Mouse (Mus musculus): ENCODE results near the gene 4930523C07Rik. TPM values are rescaled to one million over a fixed set of nuclear protein-coding genes. Genes with fewer than 3 reads are reported as not detected.

Gene 4930523C07Rik
- polyA plus RNA-seq, 3 experiments from 2014 or later: 146 to 245 (median 156) TPM

DNA sequence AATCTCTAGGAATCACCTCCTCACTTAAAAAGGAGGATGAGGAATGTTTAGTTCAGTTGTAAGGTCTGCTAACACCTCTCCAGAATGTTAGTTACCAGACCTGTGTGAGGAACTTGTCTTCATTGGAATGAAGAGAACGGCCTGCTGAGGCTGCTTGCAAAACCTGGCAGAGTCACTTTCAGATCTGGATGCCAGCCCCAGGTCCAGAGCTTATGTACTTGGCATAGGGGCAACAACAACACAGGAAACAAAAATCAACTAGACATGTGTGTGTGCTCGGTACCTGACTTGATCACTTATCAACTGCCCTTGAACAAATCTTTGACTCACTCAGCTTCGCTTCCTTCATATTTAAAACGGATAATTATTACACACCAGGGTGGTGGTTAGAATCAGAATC is 2.6 kb downstream of the 4930523C07Rik start:
- peak; percentile 2 for ATAC-seq

DNA sequence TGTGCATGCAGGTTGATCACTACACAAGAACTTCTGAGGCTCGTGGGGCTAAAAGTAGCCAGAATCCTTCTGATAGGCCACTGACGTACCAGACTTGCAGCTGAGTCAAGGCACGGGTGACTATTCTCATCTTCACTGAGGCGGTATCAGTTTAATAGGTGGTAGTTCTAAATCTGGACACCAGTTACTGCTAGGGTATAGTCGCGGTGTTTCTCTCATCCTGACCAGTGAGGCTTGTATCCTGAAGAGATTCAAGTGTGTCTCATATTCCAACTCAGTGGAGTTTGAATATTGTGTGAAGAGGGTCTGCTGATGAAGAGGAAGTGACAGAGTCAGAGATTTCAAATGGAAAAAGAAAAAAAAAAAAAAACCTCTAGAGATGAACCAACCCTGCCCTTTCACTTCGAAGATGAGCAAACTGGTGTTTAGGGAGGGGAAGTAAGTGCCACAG is 3.3 kb downstream of the 4930523C07Rik start:
- peak; percentile 15 for ATAC-seq

DNA sequence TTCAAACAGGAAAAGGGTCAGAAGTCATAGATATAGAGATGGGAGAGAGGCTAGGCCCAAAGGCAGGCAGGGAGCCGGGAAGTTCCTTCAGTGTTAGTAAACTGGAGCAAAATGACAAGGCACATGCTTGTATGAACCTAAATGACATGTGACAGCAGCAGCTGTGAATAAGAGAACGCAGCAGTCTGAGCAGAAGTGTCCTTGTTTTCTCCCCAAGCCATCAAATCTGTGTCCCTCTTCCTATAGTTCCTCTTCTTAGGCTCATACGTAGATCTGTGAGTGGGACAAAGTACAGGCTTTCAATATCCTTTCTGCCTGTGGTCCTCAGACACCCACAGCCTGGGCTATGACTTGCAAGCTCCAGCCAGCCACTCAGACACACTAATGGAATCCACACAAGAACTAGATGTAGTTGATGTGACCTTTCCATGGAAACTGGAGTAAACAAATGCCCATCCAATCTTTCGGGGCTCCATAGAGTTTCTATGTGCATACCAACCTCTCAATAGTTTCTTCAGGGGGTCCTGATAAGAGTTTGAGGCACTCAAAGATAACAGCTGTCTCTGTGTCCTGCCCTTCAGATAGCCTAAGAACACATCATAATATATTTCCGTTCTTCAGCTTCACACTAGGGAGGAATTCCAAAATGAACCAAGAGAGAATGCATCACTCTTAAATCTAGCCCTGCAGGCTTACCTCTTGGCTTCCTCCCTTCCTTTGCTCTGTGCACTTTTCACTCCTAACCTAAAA is 5.1 kb downstream of the 4930523C07Rik start:
- ATAC-seq: no peak

DNA sequence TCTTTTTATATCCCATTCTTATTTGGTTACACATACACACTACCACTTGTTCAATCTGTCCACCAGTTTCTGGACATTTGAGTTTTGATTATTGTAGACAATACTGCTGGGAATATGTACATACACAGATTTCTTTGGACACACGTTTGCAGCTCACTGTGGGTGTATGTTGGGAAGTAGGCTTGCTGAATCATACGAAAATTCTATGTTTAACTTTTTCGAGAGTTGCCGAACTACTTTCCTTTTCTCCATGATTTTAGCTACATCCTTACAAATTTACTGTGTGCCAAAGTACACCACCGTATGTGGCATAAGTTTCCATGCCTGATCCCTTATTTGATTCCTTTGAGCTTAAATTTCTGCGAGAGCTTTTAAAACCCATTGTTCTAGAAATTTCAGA is 6.7 kb downstream of the 4930523C07Rik start:
- no peak for ATAC-seq

DNA sequence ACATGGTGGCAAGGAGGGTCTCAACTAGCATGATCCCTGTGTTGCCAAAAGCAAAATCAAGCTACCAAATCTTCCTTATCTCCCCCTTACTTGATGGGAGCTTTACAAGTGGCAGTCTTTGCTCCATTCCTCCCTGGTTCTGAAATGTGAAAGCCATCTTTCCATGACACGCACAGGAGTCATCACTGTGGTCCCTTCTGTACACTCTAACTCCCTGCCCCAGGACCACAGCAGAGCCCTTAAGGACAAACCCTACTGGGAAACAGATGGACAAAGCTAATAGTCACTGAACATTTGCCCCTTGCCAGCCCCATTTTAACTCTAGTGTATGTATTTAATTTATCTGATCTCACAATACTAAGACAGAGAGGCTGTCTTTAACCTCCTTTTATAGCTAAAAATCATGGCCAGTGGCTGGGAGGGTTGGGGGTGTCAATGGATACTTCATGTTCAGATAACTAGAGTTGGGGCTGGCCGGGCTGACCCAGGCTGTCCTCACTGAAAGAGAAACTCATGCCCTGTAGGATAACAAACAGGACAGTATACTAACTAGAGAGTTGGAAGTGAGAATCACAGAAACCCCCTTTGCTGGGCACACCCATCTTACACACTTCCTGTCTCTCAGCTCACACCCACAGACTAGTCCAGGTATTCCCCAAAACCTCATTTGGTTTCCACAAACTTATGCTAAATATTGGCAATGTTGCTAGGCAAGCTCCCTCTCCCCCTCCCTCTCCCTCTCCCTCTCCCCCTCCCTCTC is 8.6 kb downstream of the 4930523C07Rik start:
- ATAC-seq: peak; percentile 78

DNA sequence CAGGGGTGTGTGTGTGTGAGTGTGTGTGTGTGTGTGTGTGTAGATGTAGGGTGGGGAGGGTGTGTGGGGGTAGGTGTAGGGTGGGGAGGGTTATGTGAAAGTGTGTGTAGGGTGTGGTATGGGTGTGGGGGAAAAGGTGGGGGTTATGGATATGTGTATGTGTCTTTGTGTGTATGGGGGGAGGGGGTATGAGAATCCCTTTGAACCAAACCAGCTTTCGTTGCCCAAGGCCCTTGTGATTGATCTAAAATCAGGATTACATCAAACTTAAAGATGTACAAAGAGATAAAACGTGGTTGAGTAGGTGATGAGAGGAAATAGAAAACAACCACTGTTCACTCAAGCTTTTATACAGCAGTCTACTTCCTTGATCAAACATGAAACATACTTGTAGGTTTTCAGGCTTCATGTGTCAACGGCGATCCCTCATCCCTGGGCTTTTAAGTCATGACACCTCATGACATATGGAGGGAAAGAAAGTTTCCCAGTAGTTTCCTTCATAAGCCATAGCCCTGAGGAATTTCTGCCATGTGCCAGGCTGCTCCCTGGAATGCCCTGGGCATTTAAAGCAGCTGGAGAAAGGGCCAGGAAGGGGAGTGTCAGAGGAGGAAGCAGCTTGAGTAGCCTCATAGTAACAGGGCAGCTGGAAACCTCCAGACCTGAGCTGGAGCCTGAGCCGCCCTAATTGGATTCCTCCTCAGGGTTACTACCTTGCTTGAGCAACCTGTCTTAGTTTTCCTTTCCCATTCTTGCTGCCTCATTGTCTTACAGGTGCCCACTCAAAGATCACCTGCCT is 9.5 kb downstream of the 4930523C07Rik start:
- ATAC-seq: peak; percentile 61

DNA sequence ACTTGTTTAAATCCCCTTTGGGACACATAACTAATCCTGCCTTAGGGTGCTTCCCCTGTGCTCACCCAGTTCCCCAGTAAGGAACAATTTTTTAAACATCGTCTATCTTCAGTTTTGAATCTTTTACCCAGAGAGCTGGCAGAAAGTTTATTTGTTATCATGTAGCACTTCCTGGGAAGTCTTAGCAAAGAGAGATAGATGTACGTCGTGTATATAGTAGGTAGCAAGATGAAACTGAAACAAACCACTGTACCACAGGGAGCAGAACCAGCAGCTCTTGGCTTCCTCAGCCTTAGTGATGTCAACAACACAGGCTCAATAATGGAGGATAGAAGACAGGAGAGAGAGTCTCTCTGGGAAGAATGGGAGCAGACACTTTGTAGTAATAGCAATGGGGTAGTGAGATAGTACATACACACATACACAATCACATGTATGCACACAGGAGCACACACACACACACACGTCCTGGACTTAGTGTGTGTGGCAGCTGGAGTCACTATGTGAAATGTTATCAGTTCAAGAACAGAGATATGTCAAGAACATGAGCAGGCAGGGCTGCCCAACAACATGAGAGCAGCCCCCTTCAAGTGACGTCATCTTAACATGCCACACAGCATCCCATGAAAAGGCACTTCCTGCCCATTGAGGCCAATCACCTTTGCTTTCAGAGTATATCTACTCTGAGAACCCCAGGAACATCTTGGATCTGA is 10.3 kb downstream of the 4930523C07Rik start:
- peak; percentile 64 for ATAC-seq

DNA sequence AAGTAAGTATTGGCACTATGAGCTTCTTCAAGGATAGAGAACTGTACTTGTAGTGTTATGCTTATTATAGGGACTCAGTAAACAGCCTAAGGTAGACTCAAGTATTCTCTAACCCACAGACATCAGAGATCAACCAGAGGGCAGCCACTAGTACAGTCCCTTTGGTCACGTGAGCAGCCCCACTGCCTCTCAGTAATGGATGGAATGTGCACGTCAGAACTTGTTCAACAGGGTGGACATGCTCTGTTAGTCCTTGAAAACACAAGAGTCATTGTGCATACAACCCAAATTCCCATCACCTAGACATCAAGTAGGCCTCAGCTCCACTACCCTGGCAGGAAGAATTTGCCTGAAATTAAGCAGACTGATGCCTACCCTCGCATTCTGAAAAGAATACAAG is 13.5 kb downstream of the 4930523C07Rik start:
- no peak for ATAC-seq

DNA sequence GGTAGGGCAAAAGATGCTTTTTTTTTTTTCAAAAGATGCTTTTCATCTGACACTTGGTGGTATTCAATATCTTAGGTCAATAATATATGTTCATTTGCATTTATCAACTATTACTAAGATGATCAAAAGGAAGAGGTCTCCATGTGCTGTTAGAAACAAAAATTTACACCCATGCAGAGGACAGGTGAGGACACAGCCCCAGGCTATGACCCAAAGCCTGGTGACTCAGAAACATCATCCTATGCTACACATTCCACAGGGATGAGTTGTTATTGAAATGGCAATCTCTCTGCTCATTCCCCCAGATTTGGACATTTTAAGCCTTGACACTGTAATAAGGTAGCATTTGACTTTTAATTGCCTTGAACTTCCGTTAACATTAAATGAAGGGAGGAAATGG is 15.7 kb downstream of the 4930523C07Rik start:
- no peak for ATAC-seq

DNA sequence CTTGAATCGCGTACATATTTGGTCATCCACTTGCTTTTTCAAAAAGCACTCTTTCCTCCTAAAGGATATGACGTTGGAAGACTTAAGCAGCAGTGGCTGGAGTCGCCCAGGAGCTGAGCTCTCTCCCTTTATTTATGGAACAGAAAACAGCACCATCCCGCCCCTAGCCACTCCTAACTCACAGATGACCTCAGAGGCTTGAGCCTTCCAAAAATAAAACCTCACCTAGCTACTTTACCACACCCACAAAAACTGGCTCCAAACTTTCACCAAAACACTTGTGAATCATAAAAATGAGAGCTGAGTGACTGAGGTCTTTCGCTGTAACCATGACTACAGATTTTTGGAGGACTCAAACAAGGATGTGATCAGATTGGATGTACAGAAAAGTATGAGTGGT is 16.4 kb downstream of the 4930523C07Rik start:
- ATAC-seq: no peak

DNA sequence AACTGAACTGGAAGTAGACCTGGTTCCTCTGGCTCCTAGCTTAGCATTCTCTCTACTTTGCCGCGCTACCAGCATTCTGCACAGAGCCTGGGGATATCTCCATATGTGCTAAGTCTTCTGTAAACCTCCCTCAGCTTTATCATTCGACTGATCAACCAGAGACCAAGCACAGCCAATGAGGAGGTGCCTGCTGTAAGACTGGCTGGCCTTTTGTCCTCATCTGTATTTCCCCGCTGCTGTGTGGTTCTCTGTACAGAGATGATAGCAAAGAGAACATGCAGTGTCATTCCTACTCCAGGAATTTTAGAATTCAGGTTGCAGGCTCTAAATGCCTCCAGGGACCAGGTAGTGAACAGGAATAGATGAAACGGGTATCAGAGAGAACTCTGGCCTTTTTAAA is 17.1 kb downstream of the 4930523C07Rik start:
- peak; percentile 35 for ATAC-seq

DNA sequence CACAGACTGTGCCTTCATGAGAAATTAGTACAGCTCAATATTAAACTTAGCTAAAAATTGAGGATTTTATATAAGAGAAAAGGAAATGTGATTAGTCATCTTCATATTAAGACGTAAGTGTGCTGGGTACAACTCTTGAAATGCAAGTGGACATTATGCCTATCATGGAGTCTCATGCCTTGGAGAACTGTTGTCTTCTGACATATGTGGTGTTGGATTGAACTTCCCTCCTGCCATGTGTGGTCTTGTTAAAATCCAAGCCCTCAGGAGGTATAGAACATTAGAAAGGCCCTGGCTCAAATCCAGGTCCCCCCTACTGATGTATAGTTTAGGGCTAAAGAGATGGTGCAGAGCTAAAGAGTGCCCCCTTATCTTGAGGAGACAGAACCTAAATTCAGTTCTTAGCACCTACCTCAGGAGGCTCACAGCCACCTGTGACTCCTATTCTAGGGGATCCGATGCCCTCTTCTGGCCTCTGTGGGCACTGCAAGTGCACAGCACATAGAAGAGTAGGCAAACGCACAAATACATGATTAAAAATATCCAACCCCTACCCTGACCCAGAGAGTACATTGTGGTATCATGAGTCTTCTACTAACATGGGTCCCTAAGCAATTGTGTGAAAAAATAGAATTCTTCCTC is 17.7 kb downstream of the 4930523C07Rik start:
- peak; percentile 49 for ATAC-seq

DNA sequence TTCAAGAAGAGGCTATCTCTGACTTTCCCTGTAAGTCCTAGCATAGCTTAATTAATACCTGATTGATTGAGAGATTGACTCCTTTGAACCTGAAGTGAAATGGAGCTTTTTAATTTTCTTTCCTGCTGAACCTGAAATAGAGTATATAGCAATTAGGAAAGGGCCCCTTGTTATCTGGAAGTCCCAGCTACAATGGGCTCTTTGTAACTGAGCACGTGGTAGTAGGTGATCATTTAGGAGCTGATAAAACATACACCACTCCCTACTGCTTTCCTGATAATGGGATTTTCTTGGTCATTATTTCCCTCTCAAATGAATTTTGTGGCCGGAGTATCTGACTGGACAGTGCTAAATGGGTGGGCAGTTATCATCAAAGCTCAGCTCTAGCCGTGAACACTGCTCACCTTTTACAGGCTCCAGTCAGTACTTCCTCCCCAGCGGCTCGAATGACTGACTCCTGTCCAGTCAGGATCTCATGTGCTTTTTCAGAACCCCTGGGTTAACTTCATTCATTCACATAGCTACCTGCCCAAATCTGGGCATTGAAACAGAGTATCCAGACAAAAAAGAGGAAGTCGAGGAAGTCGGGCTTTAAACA is 20.5 kb downstream of the 4930523C07Rik start:
- no peak for ATAC-seq

DNA sequence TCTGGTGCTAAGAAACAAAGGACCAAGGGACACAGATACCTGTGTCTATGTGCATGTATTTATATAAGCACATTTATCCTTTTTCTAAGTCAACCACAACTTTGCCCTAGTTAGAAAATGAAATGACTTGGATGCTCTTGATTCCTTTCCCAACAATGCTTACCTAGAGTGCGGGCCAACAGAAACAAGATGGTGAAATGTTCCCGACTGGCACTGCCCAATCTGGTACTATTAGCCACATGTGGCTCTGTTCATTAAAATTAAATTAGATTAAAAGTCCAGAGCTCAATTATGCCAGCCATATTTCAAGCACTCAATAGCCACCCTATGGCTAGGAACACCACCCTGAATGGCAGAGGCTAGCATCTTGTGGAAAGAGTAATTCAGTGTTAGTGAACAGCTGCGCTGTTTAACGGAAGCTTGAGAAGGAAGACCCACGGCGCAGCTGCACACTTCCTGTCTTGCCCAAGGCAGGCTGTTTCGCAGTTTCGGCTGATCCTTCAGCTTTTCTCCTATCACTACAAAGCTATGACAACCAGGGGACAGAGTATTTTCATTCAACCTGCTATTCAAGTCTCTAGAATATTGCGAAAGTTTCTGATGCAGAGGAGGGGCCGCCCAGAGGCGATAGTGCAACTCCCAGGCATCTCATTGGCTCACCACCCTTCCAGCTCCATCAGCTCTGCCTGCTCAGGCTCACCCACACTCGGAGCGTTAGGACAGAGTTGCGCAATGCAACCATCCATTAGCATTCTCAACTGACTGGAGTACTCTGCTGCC is 34.9 kb downstream of the 4930523C07Rik start:
- peak; percentile 62 for ATAC-seq

DNA sequence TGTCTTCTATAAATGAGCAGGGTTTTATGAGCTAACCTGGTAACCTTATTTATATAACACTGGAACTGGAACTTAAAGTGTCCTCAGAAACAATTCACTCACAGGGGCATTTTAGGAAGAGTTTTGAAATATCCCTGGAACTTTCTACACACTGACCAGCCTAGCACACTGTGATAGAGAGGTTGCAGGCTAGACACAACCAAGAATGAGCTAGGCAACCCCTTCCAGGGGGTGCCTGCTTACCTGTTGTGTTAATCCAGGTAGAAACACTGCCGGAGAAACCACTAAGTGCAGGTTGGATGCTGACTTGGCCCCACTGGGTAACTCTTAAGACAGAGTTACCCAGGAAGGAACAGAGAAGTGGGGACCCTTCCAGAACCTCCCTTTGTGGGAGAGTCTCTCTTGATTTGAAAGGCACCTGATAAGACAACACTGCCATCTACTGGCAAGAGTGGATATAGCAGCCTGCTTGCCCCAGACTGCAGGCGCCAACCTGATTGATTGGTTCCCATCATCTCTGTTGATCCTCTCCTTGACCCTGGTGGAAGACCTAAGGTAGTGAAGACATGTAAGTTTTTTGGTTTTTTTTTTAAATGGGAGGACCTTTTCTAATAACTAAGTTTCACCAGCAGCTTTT is 36.7 kb downstream of the 4930523C07Rik start:
- peak; percentile 62 for ATAC-seq

DNA sequence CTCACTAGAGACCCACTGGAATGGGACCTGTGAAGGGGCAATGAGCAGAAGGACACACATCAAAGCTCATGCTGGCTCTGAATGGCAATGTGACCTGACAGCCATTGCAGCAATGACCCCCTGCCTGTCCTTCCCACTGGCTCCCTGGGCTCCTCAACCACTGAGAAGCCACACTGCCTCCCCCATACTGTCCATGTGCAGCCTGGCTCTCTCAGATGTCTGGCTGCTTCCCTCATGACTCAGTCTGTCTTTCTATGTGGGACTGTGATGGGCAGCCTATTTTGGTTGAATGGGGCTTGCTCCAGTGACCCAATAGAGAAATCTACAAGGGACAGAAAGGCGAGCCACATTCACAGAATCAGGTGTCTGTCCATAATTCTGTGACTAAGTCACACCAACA is 38.5 kb downstream of the 4930523C07Rik start:
- ATAC-seq: no peak

DNA sequence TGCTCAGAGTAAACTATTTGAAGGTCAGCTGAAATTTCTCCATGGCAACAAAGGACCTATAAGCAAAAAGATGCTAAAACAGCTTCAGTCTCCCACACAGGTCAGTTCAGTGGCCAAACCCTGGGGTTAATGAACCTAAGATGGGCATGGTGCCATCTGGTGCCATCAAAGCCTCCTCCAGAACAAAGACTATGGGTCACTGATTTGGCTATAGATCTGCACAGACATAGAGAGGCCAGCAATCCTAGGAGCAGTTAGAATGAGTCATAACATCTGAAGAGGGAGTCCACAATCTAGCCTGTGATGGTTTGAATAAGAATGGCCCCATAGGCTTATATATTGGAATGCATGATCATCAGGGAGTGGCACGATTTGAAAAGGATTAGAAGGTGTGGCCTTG is 40.1 kb downstream of the 4930523C07Rik start:
- no peak for ATAC-seq

DNA sequence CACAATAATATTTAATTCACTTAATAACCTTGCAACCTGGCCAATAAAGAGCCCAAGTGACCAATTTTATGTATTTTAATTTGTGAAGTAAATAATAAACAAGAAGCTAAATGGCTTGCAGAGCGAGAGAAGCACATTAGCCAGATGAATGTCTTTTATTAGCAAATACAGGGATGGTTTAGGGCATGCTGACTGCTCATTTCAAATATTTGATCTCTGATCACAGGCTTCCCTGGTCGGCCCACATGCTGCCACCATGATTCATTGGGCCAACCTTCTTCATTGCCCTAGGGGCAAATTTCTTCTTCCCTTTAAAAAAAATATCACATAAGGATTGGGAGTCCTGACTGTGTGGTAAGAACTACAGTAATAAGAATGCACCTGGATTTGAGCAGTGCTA is 42.5 kb downstream of the 4930523C07Rik start:
- no peak for ATAC-seq

DNA sequence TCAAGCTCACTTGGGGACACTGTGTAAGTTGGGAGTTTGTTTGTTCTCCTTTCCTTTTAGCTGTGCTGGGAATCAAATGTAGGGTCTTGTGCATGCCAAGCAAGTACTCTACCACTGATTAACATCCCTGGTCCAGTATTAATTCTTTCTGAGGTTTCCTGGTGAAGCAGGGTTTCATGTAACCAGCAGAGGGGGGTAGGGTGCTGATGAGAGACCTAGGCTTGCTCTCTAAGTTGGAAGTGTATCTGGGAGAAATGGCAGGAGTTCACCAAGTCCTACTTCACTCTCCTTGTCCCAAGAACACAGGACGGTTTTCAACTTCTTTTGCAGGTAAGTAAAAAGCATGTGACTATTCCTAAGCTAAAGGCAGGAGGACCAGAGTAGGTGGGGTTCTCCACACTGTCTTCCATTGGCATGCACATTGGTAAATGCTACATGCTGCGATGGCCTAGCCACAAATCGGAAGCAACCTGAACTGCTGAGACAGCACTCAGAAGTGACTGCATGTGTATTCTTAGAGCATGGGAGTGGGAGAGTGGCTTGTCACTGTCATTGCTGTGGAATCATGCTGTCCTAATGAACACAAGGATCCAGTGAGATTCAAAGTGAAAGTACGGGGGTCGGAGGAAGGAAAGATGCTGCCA is 55.6 kb downstream of the 4930523C07Rik start:
- ATAC-seq: no peak

DNA sequence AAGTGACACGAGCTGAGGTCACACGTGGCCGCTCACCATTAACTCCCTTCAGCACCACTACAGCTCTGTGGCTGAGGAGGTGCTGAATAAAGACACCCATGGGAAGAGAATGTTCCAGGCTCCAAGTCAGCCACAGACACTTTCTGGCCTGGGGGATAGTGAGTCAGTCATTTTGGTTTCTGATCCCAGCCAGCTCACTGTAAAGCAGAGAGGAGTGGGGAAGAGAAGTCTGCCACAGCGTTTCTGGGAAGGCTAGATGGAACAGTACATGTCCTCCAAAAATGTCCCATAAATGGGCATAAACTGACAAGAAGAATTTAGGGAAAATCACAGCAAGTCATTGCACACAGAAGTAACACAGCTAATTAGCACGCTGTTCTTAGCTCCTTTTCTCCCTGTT is 56.8 kb downstream of the 4930523C07Rik start:
- no peak for ATAC-seq
